Mouse (Mus musculus) liver, adult 2 months (tissue): ENCODE measurements around the gene Map2k4.

Source experiments
- CTCF ChIP-seq: fragments of 200-500 bp; IDR thresholded peaks from 2 replicates; pipeline ENCODE4 v1.5.1; 2011; ENCODE audit warnings: low read depth, low read length, control low read depth
- POLR2A ChIP-seq: fragments of 200-500 bp; IDR thresholded peaks from 2 replicates; pipeline ENCODE4 v1.6.1; 2011; ENCODE audit warnings: low read length, control low read depth; ENCODE audit not compliant: insufficient read depth; ENCODE audit errors: extremely low read depth

DNA sequence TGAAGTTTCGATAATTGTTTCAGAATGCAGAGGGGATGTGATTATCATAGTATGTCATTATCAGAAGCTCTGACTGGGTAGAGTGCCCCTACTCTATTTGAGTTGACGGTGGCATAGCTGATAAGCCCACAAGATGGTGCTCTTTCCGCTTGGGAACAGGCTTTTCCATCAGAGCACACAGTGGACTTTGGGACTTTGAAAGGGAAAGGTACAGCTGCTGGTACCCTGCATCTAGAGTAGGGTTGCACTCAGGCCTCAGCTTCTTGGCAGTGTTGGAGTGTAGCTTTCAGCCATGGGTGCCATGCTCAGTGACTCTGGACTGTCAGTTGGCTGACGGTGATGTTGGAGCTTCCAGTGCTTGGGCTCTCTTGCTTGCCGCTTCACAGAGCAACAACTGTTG, 32.2 kb upstream of the Map2k4 start:
- TF ChIP-seq POLR2A = no peak
- 0 out of 2 replicates have a peak, but pooled peaks have one; percentile 21 for TF ChIP-seq CTCF
